Mouse (Mus musculus): ENCODE results near the gene Cd3e. TPM values are rescaled to one million over a fixed set of nuclear protein-coding genes. Genes with fewer than 3 reads are reported as not detected.

Cd3e gene
- 1 to 10 TPM; 1.3 to 5.0 TPM for total RNA-seq (2023)

DNA sequence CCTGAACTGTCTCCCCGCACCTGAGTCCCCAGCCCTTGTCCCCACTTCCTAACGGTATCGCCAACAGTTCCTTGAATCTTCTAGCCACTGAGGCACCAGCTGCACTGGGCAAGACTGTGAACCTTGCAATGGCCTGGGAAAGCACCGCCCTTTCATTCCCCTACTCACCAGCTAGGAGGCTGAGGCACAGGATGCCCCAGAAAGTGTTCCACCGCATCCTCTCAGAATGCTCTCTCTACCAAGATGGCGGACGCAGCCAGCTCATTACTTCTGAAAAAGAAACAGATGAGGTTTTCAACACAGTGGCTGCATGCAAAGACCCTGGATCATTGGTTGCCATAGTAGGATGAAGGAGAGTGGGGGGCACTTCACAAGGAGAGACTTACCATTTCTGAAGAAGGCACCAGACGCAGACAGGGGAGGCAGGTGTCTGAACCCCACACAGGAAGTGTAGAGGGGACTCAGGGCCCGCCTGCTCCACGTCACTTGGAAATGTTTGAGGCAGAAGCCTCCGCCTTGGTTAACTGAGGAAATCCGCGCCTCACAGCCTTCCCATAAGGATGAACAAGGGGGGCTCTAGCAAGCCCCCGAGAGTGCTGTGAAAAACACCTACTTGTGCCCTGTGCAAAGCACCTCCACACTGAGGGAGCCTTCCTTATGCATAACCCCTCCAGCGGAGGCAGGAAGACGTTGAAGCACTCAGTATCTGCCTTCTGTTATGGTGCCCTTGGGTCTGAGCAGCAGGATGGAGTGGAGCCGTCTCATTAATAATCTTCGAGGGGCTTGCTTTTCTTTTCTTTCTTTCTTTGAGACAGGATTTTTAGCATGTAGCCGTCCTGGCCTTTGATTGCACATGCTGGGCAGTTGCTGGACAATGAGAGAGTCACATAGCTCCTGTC is at the start of gene Cd3e:
Gene Cd3e, minus strand, starts transcription at position 448 of the 899 bp plus-strand sequence.

DNA sequence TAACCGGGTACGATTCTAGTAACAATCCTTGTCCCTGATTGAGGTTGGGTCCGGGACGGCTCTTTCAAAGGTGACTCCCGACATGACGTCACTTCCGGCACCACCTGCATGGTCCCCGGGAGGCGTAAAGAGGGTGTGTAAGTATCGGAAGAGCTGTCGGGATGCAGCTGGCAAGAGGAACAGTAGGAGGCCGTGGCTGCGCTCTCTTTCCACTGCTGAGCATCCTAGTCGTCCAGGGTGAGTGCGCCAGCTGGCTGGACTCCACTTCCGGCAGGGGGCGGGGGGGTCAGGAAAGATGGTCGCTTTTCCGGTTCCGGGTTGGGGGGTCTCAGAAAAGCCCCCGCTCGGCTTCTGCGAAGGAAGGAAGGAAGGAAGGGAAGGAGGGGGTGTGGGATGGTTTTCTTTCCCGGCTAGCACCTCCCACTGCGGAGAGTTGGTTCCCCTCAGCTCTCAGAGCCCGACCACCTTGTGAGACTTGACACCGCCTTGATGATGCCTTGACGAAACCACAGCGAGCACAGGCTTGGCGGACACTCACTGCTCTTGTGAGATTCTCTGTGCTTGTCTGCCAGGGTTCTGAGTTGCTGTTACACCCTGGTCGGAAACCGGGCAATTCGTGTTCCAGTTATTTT is 45.8 kb upstream of the Cd3e start, which contains the start of gene Mpzl3:
Gene Mpzl3, plus strand, starts transcription at position 105 of the 632 bp plus-strand sequence.

GRCm38 (mm10) chr9:45039499-45039898 is 30.1 kb upstream of the Cd3e start, which contains the start of gene Mpzl2:
Gene Mpzl2, plus strand, starts transcription at chr9:45039799.

GRCm38 (mm10) chr9:44981676-44982075 is 27.8 kb downstream of the Cd3e start, which contains the start of gene Cd3d:
Gene Cd3d, plus strand, starts transcription at chr9:44981786.

GRCm38 (mm10) chr9:44980242-44980641 is 29.2 kb downstream of the Cd3e start, which contains the start of gene Cd3g:
Gene Cd3g, minus strand, starts transcription at chr9:44980431.

DNA sequence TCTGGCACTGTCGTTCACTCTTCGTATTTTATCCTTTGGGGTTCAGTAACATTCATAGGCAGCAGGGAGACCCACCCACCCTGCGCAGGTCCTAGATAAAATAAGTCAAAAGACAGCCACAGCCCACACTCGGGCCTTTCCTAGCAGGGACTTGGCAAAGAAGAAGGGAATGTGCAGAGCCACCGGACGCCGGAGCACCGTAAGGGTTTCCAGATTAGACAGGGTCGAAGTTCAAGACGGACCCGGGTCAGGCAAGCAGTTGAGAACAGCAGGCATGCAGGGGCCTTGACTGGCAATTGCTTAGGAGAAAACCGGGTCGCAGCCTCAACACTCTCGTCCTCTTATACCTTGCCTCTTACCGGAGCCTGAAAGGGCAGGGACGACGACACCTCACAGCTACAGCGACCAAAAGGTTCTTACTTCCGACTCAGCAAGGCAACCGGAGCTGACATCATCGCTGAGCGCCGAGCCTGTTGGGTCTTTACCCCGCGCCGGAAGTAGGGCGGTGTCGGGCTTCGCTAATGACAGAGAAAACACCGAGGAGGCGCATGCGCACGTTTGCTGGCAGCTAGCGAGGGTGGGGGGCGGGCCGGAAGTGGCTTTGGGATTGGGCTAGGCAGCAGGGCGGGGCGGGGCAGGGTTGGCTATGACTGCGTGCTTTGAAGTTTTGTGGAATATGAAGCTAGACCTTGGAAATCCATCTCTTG is 44.1 kb downstream of the Cd3e start, which contains the start of gene Ube4a:
Gene Ube4a, minus strand, starts transcription at position 475 of the 707 bp plus-strand sequence.

Other genes with a start within 250 kb of the Cd3e start
- 100 to 1,000 TPM; 130 to 137 TPM for gene Arcn1, start 241.8 kb downstream of the Cd3e start, total RNA-seq (2023)
- gene Ift46, start 241.7 kb downstream of the Cd3e start, total RNA-seq (2023): 10 to 100 TPM; 56.9 to 65.4 TPM
- under 1 TPM; 0.81 to 0.92 TPM for gene Tmem25, start 210.3 kb downstream of the Cd3e start, total RNA-seq (2023)
- gene Ttc36, start 206.6 kb downstream of the Cd3e start, total RNA-seq (2023): 1 to 10 TPM; 4.9 to 5.5 TPM
- gene Kmt2a, start 128.3 kb downstream of the Cd3e start, total RNA-seq (2023): 100 to 1,000 TPM; 138 to 150 TPM
- gene Atp5l, start 88.9 kb downstream of the Cd3e start, total RNA-seq (2023): 100 to 1,000 TPM; 129 to 153 TPM
- 100 to 1,000 TPM; 102 to 103 TPM for gene Ube4a, start 44.0 kb downstream of the Cd3e start, total RNA-seq (2023)
- gene Cd3g, start 29.2 kb downstream of the Cd3e start, total RNA-seq (2023): 1 to 10 TPM; 1.5 to 3.8 TPM
- gene Cd3d, start 27.8 kb downstream of the Cd3e start, total RNA-seq (2023): 1 to 10 TPM; 2.3 to 4.2 TPM
- under 1 TPM; 0.44 to 0.80 TPM for gene Mpzl2, start 30.2 kb upstream of the Cd3e start, total RNA-seq (2023)
- 10 to 100 TPM in 1 of 2 experiments, 1 to 10 TPM in 1; 9.4 to 11.5 TPM for gene Mpzl3, start 45.6 kb upstream of the Cd3e start, total RNA-seq (2023)
- 10 to 100 TPM; 26.2 to 30.4 TPM for gene Jaml, start 69.6 kb upstream of the Cd3e start, total RNA-seq (2023)
- gene Scn2b, start 108.2 kb upstream of the Cd3e start, total RNA-seq (2023): 1 to 10 TPM in 1 of 2 experiments, under 1 TPM in 1; 0.53 to 1.2 TPM
- gene Scn4b, start 128.8 kb upstream of the Cd3e start, total RNA-seq (2023): under 1 TPM; 0.47 to 0.49 TPM
- gene BC049352, start 172.4 kb upstream of the Cd3e start, total RNA-seq (2023): not detected
- not detected for gene Tmprss4, start 194.5 kb upstream of the Cd3e start, total RNA-seq (2023)